In genomic region chr12:82104211-82104610, GRCm38 (mm10) we compare ENCODE assay signal across 9 mouse cellular contexts.
A peak's percentile ranks its signal among the peaks of the same experiment; 100 is the strongest.
DNase-seq lines count a peak whose midpoint lies in the region; ATAC-seq and TF ChIP-seq lines count a peak whose summit lies in the region.
"Had no signal": no experiment of that assay in that cellular context is flagged by ENCODE, and none has a peak within 500 bp of the region (broad histone marks: within the 10 kb centered on the region; RNA-seq: fewer than 3 reads in every experiment).

No protein-coding gene starts in this region.

- H3K27me3 ChIP-seq in lung, postnatal 0 days (replicated peaks; ENCODE audit: insufficient read depth, low read length): no peaks in the 10 kb centered on the region
- no peaks in the 10 kb centered on the region for H3K27me3 ChIP-seq in stomach, postnatal 0 days (ENCODE audit: control insufficient read depth, insufficient read depth, low read length)
- H3K27me3 ChIP-seq: liver, embryonic 15.5 days had no signal

- no peak for TF ChIP-seq CTCF in lung, postnatal 0 days (IDR thresholded peaks at IDR 0.05)
- TF ChIP-seq CTCF in lung, adult 2 months (IDR thresholded peaks at IDR 0.05; ENCODE audit: insufficient read depth, low read length): no peak
- no peak for TF ChIP-seq CTCF in stomach, postnatal 0 days (IDR thresholded peaks at IDR 0.05; ENCODE audit: low read depth)

- H3K4me3 ChIP-seq in lung, postnatal 0 days (ENCODE audit: low read depth, low read length): no peak overlapping the region
- no peak overlapping the region for H3K4me3 ChIP-seq in lung, adult 2 months (replicated peaks; ENCODE audit: extremely low read depth, low read depth, low read length)
- H3K4me3 ChIP-seq in stomach, postnatal 0 days (ENCODE audit: low read depth, low read length): no peak overlapping the region
- H3K4me3 ChIP-seq: liver, embryonic 15.5 days had no signal

- 70% methylated on average over 10 of the region's 10 CpGs for WGBS in lung, postnatal 0 days
- 44% methylated on average over 10 of the region's 10 CpGs for WGBS in lung, adult 2 months
- 58% methylated on average over 10 of the region's 10 CpGs for WGBS in stomach, postnatal 0 days

- H3K4me1 ChIP-seq in lung, postnatal 0 days (ENCODE audit: insufficient read depth, low read depth, low read length): no peaks in the 10 kb centered on the region
- H3K4me1 ChIP-seq in lung, adult 2 months (ENCODE audit: control insufficient read depth, insufficient read depth, low read length): 0 out of 2 replicates have a peak, but pooled peaks cover 3% of the 10 kb centered on the region
- H3K4me1 ChIP-seq in stomach, postnatal 0 days (replicated peaks; ENCODE audit: control insufficient read depth, insufficient read depth): no peaks in the 10 kb centered on the region
- H3K4me1 ChIP-seq: liver, embryonic 15.5 days had no signal

- H3K27ac ChIP-seq in lung, postnatal 0 days (ENCODE audit: low read length): no peak overlapping the region
- no peak overlapping the region for H3K27ac ChIP-seq in stomach, postnatal 0 days (replicated peaks)
- H3K27ac ChIP-seq: liver, embryonic 15.5 days had no signal

- H3K9me3 ChIP-seq in lung, postnatal 0 days (ENCODE audit: low read length): no peaks in the 10 kb centered on the region
- no peaks in the 10 kb centered on the region for H3K9me3 ChIP-seq in stomach, postnatal 0 days (ENCODE audit: control insufficient read depth, low read length)
- H3K9me3 ChIP-seq: liver, embryonic 15.5 days had no signal

- peak; percentile 56 for ATAC-seq in lung, postnatal 0 days
- peak; percentile 42; the same call in 1 of the 2 replicates for ATAC-seq in stomach, postnatal 0 days (ENCODE audit: low FRiP score, low TSS enrichment)
- ATAC-seq in granulocyte monocyte progenitor cell, adult 5-6 weeks (replicated peaks; ENCODE audit: poor library complexity, severe bottlenecking): no peak

- TF ChIP-seq EP300 in lung, postnatal 0 days (IDR thresholded peaks at IDR 0.05): no peak
- no peak for TF ChIP-seq EP300 in stomach, postnatal 0 days (optimal IDR thresholded peaks at IDR 0.05)

- H3K9ac ChIP-seq in lung, postnatal 0 days (replicated peaks; ENCODE audit: low read depth): no peak overlapping the region
- no peak overlapping the region for H3K9ac ChIP-seq in stomach, postnatal 0 days (ENCODE audit: low read length)
- H3K9ac ChIP-seq: liver, embryonic 15.5 days had no signal

- H3K4me2 ChIP-seq in lung, postnatal 0 days (replicated peaks; ENCODE audit: low read depth, low read length): no peak overlapping the region
- H3K4me2 ChIP-seq in stomach, postnatal 0 days (replicated peaks; ENCODE audit: low read depth): no peak overlapping the region
- H3K4me2 ChIP-seq: liver, embryonic 15.5 days had no signal

- H3K36me3 ChIP-seq in lung, postnatal 0 days (ENCODE audit: insufficient read depth, low read length): no peaks in the 10 kb centered on the region
- H3K36me3 ChIP-seq in stomach, postnatal 0 days (ENCODE audit: control insufficient read depth, insufficient read depth, low read length): no peaks in the 10 kb centered on the region
- H3K36me3 ChIP-seq: liver, embryonic 15.5 days had no signal

- no peak for TF ChIP-seq POLR2A in lung, adult 2 months (IDR thresholded peaks at IDR 0.05; ENCODE audit: borderline replicate concordance, extremely low read depth, low read depth, low read length)

- peak; percentile 39 for DNase-seq in lung, postnatal 0 days (ENCODE audit: low spot score)
- no peak for DNase-seq in lung, adult 2 months
- peak; percentile 82 to 91 for DNase-seq in frontal cortex, postnatal 36 days (ENCODE audit: low spot score in 2 of 2)
- DNase-seq in left cerebral cortex, adult 18-20 months (ENCODE audit: low spot score in 2 of 2): peak; percentile 69 to 84
- no peak for DNase-seq in stomach, postnatal 0 days (ENCODE audit: low spot score)
- no peak for DNase-seq in kidney, postnatal 10 days
- DNase-seq in retina, embryonic 14.5 days (ENCODE audit: low spot score): no peak

Comparison
In these comparisons a context has a peak if more than half of its experiments do, and no peak if none do; other contexts are left out.
1. DNase-seq: peak in lung, postnatal 0 days (single experiment), frontal cortex, postnatal 36 days (2 of 2) and left cerebral cortex, adult 18-20 months (2 of 2); none in lung, adult 2 months (single experiment), stomach, postnatal 0 days (single experiment), kidney, postnatal 10 days (single experiment) and retina, embryonic 14.5 days (single experiment).